Mouse (Mus musculus) induced T-regulatory cell, adult 2 months (primary cell): ENCODE measurements around the gene Inhba.

Source experiments
- DNase-seq: peaks from one replicate; pipeline ENCODE4 v3.0.0-alpha.2; 2012; ENCODE audit warnings: low read depth

Gene Inhba

GRCm38 (mm10) chr13:16011372-16012242 lies at the start of gene Inhba:
Gene Inhba, plus strand, starts transcription at chr13:16011851.
- peak; percentile 25 for DNase-seq

- DNase-seq, result no peak
Observed at GRCm38 (mm10) chr13:15976584-15976983, 35.1 kb upstream of the Inhba start.

- DNase-seq, result no peak
Observed at GRCm38 (mm10) chr13:15979551-15979950, 32.1 kb upstream of the Inhba start.

- no peak for DNase-seq
Observed at GRCm38 (mm10) chr13:15982041-15982440, 29.6 kb upstream of the Inhba start.

- DNase-seq, result peak; percentile 40
Observed at GRCm38 (mm10) chr13:15985761-15986160, 25.9 kb upstream of the Inhba start.

GRCm38 (mm10) chr13:15986172-15986571 lies 25.5 kb upstream of the Inhba start:
- DNase-seq, result no peak

- no peak for DNase-seq
Observed at GRCm38 (mm10) chr13:15995314-15995713, 16.3 kb upstream of the Inhba start.

GRCm38 (mm10) chr13:16005517-16005916 lies 6.1 kb upstream of the Inhba start:
- no peak for DNase-seq

- DNase-seq, result no peak
Observed at GRCm38 (mm10) chr13:16007748-16008147, 3.9 kb upstream of the Inhba start.

- no peak for DNase-seq
Observed at GRCm38 (mm10) chr13:16008348-16008747, 3.3 kb upstream of the Inhba start.

- DNase-seq, result no peak
Observed at GRCm38 (mm10) chr13:16009766-16010465, 1.7 kb upstream of the Inhba start.

- no peak for DNase-seq
Observed at GRCm38 (mm10) chr13:16010586-16010985, 1.1 kb upstream of the Inhba start.

- peak; percentile 73 for DNase-seq
Observed at GRCm38 (mm10) chr13:16012243-16012887, 714 bp downstream of the Inhba start.

- no peak for DNase-seq
Observed at GRCm38 (mm10) chr13:16014166-16014565, 2.5 kb downstream of the Inhba start.

- no peak for DNase-seq
Observed at GRCm38 (mm10) chr13:16016506-16016905, 4.9 kb downstream of the Inhba start.

- DNase-seq, result no peak
Observed at GRCm38 (mm10) chr13:16017338-16017737, 5.7 kb downstream of the Inhba start.

- no peak for DNase-seq
Observed at GRCm38 (mm10) chr13:16017777-16018176, 6.1 kb downstream of the Inhba start.

GRCm38 (mm10) chr13:16018807-16019510 lies 7.3 kb downstream of the Inhba start:
- no peak for DNase-seq

- peak; percentile 61 for DNase-seq
Observed at GRCm38 (mm10) chr13:16020659-16021058, 9.0 kb downstream of the Inhba start.

GRCm38 (mm10) chr13:16021181-16021580 lies 9.5 kb downstream of the Inhba start:
- no peak for DNase-seq

- DNase-seq, result no peak
Observed at GRCm38 (mm10) chr13:16021849-16022248, 10.2 kb downstream of the Inhba start.

- no peak for DNase-seq
Observed at GRCm38 (mm10) chr13:16022536-16022935, 10.9 kb downstream of the Inhba start.
